Mouse (Mus musculus): ENCODE data around the gene D1Pas1.
A peak's percentile ranks its signal among the peaks of the same experiment; 100 is the strongest.

D1Pas1 gene

GRCm38 (mm10) chr1:186967201-186967812 lies at the start of gene D1Pas1:
TSS of gene D1Pas1 (plus strand) at chr1:186967416.
- DNase-seq (ENCODE audit: low spot score), result no peak

- DNase-seq (ENCODE audit: low spot score), result peak; percentile 79
Observed at GRCm38 (mm10) chr1:186922489-186923370, 44.5 kb upstream of the D1Pas1 start.

GRCm38 (mm10) chr1:186924027-186924426 lies 43.2 kb upstream of the D1Pas1 start:
- DNase-seq (ENCODE audit: low spot score), result no peak

- DNase-seq (ENCODE audit: low spot score), result peak; percentile 34
Observed at GRCm38 (mm10) chr1:186925411-186925810, 41.8 kb upstream of the D1Pas1 start.

GRCm38 (mm10) chr1:186926316-186926949 lies 40.8 kb upstream of the D1Pas1 start:
- DNase-seq (ENCODE audit: low spot score), result peak; percentile 43

GRCm38 (mm10) chr1:186926950-186927316 lies 40.3 kb upstream of the D1Pas1 start:
- DNase-seq (ENCODE audit: low spot score), result no peak

GRCm38 (mm10) chr1:186927494-186927893 lies 39.7 kb upstream of the D1Pas1 start:
- no peak for DNase-seq (ENCODE audit: low spot score)

GRCm38 (mm10) chr1:186930160-186930887 lies 36.9 kb upstream of the D1Pas1 start:
- no peak for DNase-seq (ENCODE audit: low spot score)

- DNase-seq (ENCODE audit: low spot score), result no peak
Observed at GRCm38 (mm10) chr1:186930888-186931233, 36.4 kb upstream of the D1Pas1 start.

- DNase-seq (ENCODE audit: low spot score), result no peak
Observed at GRCm38 (mm10) chr1:186934205-186934604, 33.0 kb upstream of the D1Pas1 start.

- DNase-seq (ENCODE audit: low spot score), result no peak
Observed at GRCm38 (mm10) chr1:186952381-186952780, 14.8 kb upstream of the D1Pas1 start.

GRCm38 (mm10) chr1:186954591-186954990 lies 12.6 kb upstream of the D1Pas1 start:
- DNase-seq (ENCODE audit: low spot score), result no peak

GRCm38 (mm10) chr1:186959380-186959779 lies 7.8 kb upstream of the D1Pas1 start:
- DNase-seq (ENCODE audit: low spot score), result peak; percentile 43

GRCm38 (mm10) chr1:186964143-186964875 lies 2.9 kb upstream of the D1Pas1 start:
- no peak for DNase-seq (ENCODE audit: low spot score)

GRCm38 (mm10) chr1:186967926-186968325 lies 710 bp downstream of the D1Pas1 start:
- DNase-seq (ENCODE audit: low spot score), result no peak

GRCm38 (mm10) chr1:186976937-186977540 lies 9.8 kb downstream of the D1Pas1 start:
- no peak for DNase-seq (ENCODE audit: low spot score)

- no peak for DNase-seq (ENCODE audit: low spot score)
Observed at GRCm38 (mm10) chr1:186977801-186978200, 10.6 kb downstream of the D1Pas1 start.

GRCm38 (mm10) chr1:186979465-186979864 lies 12.2 kb downstream of the D1Pas1 start:
- no peak for DNase-seq (ENCODE audit: low spot score)

GRCm38 (mm10) chr1:186980503-186980902 lies 13.3 kb downstream of the D1Pas1 start:
- DNase-seq (ENCODE audit: low spot score), result no peak

- no peak for DNase-seq (ENCODE audit: low spot score)
Observed at GRCm38 (mm10) chr1:186985131-186985530, 17.9 kb downstream of the D1Pas1 start.

- no peak for DNase-seq (ENCODE audit: low spot score)
Observed at GRCm38 (mm10) chr1:186986086-186986485, 18.9 kb downstream of the D1Pas1 start.

Data from embryo, embryonic 10.5 days (tissue).